Mouse (Mus musculus): Measurements from ENCODE around the gene Htr1f.

Htr1f gene

DNA sequence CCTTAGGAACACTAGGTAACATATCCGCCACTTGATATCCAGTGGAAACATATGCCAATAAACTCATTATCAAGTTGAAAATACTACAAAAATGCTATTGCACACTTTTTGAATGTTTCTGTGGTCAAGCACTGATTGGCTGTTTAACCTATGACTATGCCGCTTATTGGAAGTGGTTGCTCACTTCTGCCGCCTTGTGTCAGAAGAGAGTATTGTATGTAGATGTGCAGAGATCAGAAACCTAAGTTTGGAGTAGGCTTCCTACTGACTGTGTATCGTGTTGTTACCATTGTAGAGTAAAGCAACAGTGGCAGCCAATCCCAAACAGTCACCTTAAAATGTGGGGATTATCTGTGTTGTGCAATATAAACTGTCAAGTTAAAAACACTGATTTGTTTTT is 144.0 kb downstream of the Htr1f start:
- no peak for DNase-seq (ENCODE audit: low spot score)

- no peak for DNase-seq (ENCODE audit: low spot score)
Measured at GRCm38 (mm10) chr16:64941646-64942195, 163.9 kb downstream of the Htr1f start.

GRCm38 (mm10) chr16:64934793-64935192 is 170.9 kb downstream of the Htr1f start:
- DNase-seq (ENCODE audit: low spot score): no peak

- peak; percentile 26 for DNase-seq (ENCODE audit: low spot score)
Measured at GRCm38 (mm10) chr16:64934011-64934410, 171.6 kb downstream of the Htr1f start.

DNA sequence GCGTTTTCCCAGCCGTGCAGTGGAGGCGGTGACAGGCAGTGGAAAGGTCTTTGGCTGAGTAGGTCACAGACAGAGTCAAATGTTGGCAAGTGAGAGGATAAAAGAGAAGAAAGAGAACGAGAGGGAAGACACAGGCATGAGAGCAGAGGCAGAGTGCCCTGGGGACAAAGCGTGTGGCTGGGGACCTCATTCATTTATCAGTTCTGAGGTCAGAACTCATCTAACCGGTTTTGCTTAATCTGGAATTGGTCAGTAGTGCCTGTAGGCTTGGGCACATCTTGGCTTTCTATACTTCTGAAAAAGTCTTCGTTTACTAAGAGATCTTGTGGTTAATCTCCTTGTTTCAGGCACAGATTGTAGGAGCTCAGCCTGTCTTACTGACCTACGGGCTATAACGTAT is 182.2 kb downstream of the Htr1f start:
- no peak for DNase-seq (ENCODE audit: low spot score)

- DNase-seq (ENCODE audit: low spot score): no peak
Measured at GRCm38 (mm10) chr16:64908747-64909146, 196.9 kb downstream of the Htr1f start.

GRCm38 (mm10) chr16:64907112-64907511 is 198.5 kb downstream of the Htr1f start:
- DNase-seq (ENCODE audit: low spot score): no peak

DNA sequence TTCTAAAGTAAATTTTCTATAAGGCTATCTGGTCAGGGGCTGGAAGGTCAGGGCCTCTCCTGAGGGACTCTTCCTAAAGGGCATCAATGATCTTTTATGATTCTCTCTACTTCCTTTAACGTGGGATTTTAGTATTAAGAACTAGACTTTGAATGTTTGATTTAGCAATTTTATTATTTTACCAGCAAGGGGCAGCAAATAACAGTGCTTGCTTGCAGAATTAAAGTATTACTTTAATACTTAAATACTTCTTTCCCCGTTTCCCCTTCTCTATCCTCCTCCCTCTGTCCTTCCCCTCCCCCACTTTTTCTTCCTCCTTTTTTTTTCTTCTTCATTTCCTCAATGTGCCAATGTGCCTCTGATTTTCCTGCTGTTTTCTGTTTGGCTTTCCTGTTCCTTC is 202.3 kb downstream of the Htr1f start:
- no peak for DNase-seq (ENCODE audit: low spot score)

GRCm38 (mm10) chr16:64899084-64899483 is 206.6 kb downstream of the Htr1f start:
- no peak for DNase-seq (ENCODE audit: low spot score)

DNA sequence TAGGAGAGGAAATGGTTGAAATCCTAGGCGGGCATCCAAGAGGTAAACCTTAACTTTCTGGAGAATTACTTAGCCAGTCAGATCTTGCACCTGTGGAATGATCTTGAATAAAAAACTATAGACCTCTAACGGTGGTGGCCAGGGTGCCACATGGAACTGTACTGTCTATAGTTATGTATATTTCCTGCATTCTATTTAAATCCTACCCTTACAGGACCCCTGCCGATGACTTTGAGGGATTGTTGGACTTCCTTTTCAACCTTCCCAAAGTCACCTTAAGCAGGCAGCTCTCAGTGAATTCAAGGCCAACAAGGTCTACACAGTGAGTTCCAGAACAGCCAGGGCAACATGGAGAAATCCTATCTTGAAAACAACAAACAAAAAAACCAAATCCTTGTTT is 216.2 kb downstream of the Htr1f start:
- DNase-seq (ENCODE audit: low spot score): no peak

- DNase-seq (ENCODE audit: low spot score): no peak
Measured at GRCm38 (mm10) chr16:64885547-64885946, 220.1 kb downstream of the Htr1f start.

DNA sequence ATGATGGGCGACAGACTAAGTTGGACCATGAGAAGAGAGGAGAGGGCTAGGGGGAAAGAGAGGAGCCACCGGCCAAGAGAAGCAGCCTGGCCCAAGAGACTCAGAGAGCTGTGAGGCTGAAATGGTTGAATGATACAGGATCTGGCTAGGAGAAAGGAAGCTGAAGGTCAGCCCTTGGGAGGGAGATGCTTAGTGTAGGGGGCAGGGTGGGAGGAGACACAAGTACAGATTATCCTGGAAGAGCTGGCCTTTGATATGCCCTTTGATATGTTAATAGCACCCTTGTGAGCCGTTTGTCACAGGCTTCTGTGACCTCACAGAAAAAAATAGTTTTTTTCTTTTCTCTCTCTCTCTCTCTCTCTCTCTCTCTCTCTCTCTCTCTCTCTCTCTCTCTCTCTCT is 220.5 kb downstream of the Htr1f start:
- no peak for DNase-seq (ENCODE audit: low spot score)

DNA sequence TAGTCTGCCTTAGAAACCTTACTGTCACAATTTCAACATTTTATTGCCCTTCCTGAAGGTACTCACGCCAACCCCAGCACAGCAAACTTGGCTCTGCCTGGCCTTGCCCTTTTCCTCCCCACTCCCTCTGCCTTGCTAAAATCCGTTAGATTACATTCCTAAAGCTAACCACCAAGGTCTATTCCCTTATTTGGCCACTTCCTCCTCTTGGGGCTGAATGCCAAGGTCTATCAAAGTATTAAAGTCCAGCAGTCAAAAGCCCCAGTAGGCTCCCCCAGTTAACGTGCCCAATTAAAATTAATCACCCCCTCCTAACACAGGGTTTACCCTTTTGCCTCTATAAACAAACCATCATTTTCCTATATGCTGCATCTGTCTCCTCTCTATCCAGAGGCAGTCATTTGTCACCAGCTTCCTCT is 221.2 kb downstream of the Htr1f start:
- DNase-seq (ENCODE audit: low spot score): no peak

DNA sequence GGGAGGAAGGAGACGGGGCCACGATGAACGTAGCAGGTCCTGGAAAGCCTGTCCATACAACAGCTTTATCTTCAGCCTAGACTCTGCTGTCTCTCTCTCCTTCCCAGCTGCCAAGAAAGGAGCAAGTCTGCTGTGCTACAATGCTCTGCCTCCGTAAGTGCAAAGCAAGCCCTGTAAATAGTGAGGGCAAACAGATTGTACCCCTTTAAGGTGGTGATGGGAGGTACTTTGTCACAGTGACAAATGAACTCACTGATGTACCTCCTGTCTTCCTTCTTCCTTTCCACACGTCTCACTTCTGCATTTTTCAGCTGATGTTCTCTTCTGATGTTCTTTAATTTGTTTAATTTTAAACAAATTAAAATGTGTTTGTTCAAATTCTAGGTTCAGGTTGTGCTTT is 221.8 kb downstream of the Htr1f start:
- DNase-seq (ENCODE audit: low spot score): no peak

- no peak for DNase-seq (ENCODE audit: low spot score)
Measured at GRCm38 (mm10) chr16:64881442-64881841, 224.2 kb downstream of the Htr1f start.

DNA sequence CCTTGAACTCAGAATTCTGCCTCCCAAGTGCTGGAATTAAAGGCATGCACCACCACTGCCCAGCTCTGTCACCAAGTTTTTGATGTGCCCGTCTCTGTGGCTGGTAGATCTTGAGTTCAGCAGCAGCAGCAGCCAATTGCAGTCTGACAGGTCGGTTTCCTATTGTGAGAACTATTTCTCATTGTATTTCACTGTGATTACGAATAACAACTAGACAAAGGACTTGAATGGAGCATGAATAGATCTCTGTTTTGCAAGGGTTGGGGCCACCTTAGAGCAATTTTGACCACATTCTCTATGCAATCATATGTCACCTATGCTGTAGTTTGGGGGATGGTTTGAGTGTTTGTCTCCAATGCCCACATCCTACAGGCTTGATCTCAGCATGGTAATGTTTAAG is 224.7 kb downstream of the Htr1f start:
- DNase-seq (ENCODE audit: low spot score): no peak

- no peak for DNase-seq (ENCODE audit: low spot score)
Measured at GRCm38 (mm10) chr16:64879735-64880134, 225.9 kb downstream of the Htr1f start.

GRCm38 (mm10) chr16:64878611-64879132 is 227.0 kb downstream of the Htr1f start:
- no peak for DNase-seq (ENCODE audit: low spot score)

- no peak for DNase-seq (ENCODE audit: low spot score)
Measured at GRCm38 (mm10) chr16:64877314-64877713, 228.3 kb downstream of the Htr1f start.

GRCm38 (mm10) chr16:64876631-64877265 is 228.9 kb downstream of the Htr1f start:
- no peak for DNase-seq (ENCODE audit: low spot score)

- DNase-seq (ENCODE audit: low spot score): no peak
Measured at GRCm38 (mm10) chr16:64875822-64876221, 229.8 kb downstream of the Htr1f start.

DNA sequence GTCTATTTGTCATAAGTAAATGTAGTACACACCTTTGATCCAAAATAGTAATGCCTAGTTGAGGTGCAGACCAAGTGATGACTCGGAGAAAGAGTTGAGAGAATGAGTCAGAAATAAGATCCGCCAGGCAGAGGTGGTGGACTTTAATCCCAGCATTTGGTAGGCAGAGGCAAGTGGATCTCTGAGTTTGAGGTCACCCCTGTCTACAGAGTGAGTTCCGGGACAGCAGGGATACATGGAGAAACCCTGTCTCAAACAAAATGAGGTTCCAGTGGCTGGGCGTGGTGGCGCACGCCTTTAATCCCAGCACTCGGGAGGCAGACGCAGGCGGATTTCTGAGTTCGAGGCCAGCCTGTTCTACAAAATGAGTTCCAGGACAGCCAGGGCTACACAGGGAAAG is 230.3 kb downstream of the Htr1f start:
- no peak for DNase-seq (ENCODE audit: low spot score)

Measured in left cerebral cortex, adult 11 months (tissue).